ENCODE assay signal across 9 mouse cellular contexts in the genomic region with DNA sequence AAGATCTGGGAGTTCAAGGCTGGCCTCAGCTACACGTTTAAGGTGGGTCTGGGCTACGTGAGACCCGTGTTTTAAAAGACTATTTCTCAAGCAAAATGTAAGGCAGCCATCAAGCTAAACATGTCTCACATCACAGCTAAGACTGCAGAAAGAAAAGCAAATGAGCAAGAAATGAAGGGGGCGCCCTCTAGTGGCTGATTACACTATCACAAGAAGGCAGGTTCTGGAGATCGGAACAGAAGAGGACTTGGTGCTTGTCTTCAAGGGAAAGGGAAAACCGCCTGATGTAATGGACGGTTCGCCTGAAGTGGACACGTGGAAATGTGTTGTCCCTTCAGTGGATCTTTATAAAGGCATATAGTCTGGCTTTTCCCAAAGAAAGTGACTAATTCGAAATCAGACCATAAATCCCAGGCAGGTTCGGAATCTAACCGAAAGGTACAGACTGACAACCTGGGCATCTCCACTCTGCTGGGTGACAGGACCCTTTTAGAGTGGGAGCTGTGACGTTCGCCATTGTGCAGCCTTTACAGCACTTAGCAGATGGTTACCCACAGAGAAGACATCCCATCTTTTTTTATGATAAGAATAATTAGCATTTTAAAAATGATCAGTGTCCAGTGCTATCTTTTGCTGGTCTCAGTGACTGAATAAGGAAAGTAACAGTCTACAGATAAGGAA. TPM values are rescaled to one million over a fixed set of nuclear protein-coding genes. Genes with fewer than 3 reads are reported as not detected.
DNase-seq lines count a peak whose midpoint lies in the region; ATAC-seq and TF ChIP-seq lines count a peak whose summit lies in the region.
"Had no signal": no experiment of that assay in that cellular context is flagged by ENCODE, and none has a peak within 500 bp of the region (broad histone marks: within the 10 kb centered on the region; RNA-seq: fewer than 3 reads in every experiment).

No protein-coding gene starts in this region.

- peak; percentile 95 for TF ChIP-seq CTCF in intestine, postnatal 0 days (IDR thresholded peaks at IDR 0.05; ENCODE audit: low read depth)

- H3K36me3 ChIP-seq in intestine, postnatal 0 days (ENCODE audit: control insufficient read depth, insufficient read depth): no peaks in the 10 kb centered on the region
- H3K36me3 ChIP-seq in limb, embryonic 12.5 days: no peaks in the 10 kb centered on the region
- H3K36me3 ChIP-seq: embryonic facial prominence, embryonic 13.5 days had no signal

- 25% methylated on average over 14 of the region's 14 CpGs for WGBS in intestine, postnatal 0 days
- 25% methylated on average over 14 of the region's 14 CpGs for WGBS in limb, embryonic 12.5 days

- DNase-seq in urinary bladder, adult 18-20 months (ENCODE audit: low spot score in 2 of 2): peak; percentile 31 to 45
- no peak for DNase-seq in urinary bladder, adult 2 months (ENCODE audit: low spot score)
- DNase-seq in cerebellum, adult 9-11 months: peak; percentile 58
- DNase-seq in frontal cortex, postnatal 25 days (ENCODE audit: low spot score in 2 of 2): peak; percentile 71 to 85
- DNase-seq in naive thymus-derived CD4-positive, alpha-beta T cell, adult 2 months (ENCODE audit: low read depth): peak; percentile 87
- DNase-seq in spleen, postnatal 36 days (ENCODE audit: low spot score in 2 of 2): peak; percentile 61 to 69

- no peak overlapping the region for H3K4me3 ChIP-seq in intestine, postnatal 0 days (ENCODE audit: low read depth, low read length)
- no peak overlapping the region for H3K4me3 ChIP-seq in limb, embryonic 12.5 days (replicated peaks)
- H3K4me3 ChIP-seq: embryonic facial prominence, embryonic 13.5 days had no signal

- no peak overlapping the region for H3K4me2 ChIP-seq in intestine, postnatal 0 days (replicated peaks; ENCODE audit: low read depth)
- H3K4me2 ChIP-seq in limb, embryonic 12.5 days: no peak overlapping the region
- H3K4me2 ChIP-seq: embryonic facial prominence, embryonic 13.5 days had no signal

- ATAC-seq in intestine, postnatal 0 days: no peak
- 0 out of 2 replicates have a peak, but pooled peaks have one; percentile 39 for ATAC-seq in limb, embryonic 12.5 days (ENCODE audit: insufficient number of reproducible peaks, insufficient read depth, low FRiP score, low TSS enrichment, low read depth)

- H3K4me1 ChIP-seq in intestine, postnatal 0 days (replicated peaks; ENCODE audit: control insufficient read depth, insufficient read depth, low read length): no peaks in the 10 kb centered on the region
- H3K4me1 ChIP-seq in limb, embryonic 12.5 days (replicated peaks): peaks cover 6% of the 10 kb centered on the region
- H3K4me1 ChIP-seq: embryonic facial prominence, embryonic 13.5 days had no signal

- H3K9me3 ChIP-seq in intestine, postnatal 0 days (ENCODE audit: control insufficient read depth): no peaks in the 10 kb centered on the region
- no peaks in the 10 kb centered on the region for H3K9me3 ChIP-seq in limb, embryonic 12.5 days
- H3K9me3 ChIP-seq: embryonic facial prominence, embryonic 13.5 days had no signal

- H3K9ac ChIP-seq in intestine, postnatal 0 days (ENCODE audit: low read depth, low read length): no peak overlapping the region
- H3K9ac ChIP-seq in limb, embryonic 12.5 days (replicated peaks): no peak overlapping the region
- H3K9ac ChIP-seq: embryonic facial prominence, embryonic 13.5 days had no signal

- no peaks in the 10 kb centered on the region for H3K27me3 ChIP-seq in intestine, postnatal 0 days (replicated peaks; ENCODE audit: control insufficient read depth, insufficient read depth, low read length)
- no peaks in the 10 kb centered on the region for H3K27me3 ChIP-seq in limb, embryonic 12.5 days
- H3K27me3 ChIP-seq: embryonic facial prominence, embryonic 13.5 days had no signal

- H3K27ac ChIP-seq in intestine, postnatal 0 days (ENCODE audit: low read depth, low read length): no peak overlapping the region
- no peak overlapping the region for H3K27ac ChIP-seq in limb, embryonic 12.5 days
- H3K27ac ChIP-seq: embryonic facial prominence, embryonic 13.5 days had no signal

RNA-seq across cellular contexts. Expression of gene Pttg1, which starts 13.1 kb away (rescaled TPM):
- 126 and 144 TPM in 2 replicates for polyA plus RNA-seq in urinary bladder, adult 2 months (2012; rRNA removed)
- 88.3 and 88.4 TPM in 2 replicates for polyA plus RNA-seq in intestine, postnatal 0 days (2015; fragmentation: Nextera tagmentation; extraction: Ambion mirVana)
- 104 and 106 TPM in 2 replicates for polyA plus RNA-seq in limb, embryonic 12.5 days (2016; fragmentation: Nextera tagmentation; extraction: Ambion mirVana)

RNA-seq across cellular contexts. Expression of gene Slu7, which starts 20.6 kb away (rescaled TPM):
- polyA plus RNA-seq in urinary bladder, adult 2 months (2012; rRNA removed): 10.0 and 21.3 TPM in 2 replicates
- polyA plus RNA-seq in intestine, postnatal 0 days (2015; fragmentation: Nextera tagmentation; extraction: Ambion mirVana): 33.6 and 40.3 TPM in 2 replicates
- polyA plus RNA-seq in limb, embryonic 12.5 days (2016; fragmentation: Nextera tagmentation; extraction: Ambion mirVana): 58.5 and 68.0 TPM in 2 replicates
